Mouse (Mus musculus): Measurements from ENCODE around the gene Olfr1346. TPM values are rescaled to one million over a fixed set of nuclear protein-coding genes. Genes with fewer than 3 reads are reported as not detected.

The Olfr1346 gene
- polyA plus RNA-seq, 1 experiment from 2014 or later = not detected

DNA sequence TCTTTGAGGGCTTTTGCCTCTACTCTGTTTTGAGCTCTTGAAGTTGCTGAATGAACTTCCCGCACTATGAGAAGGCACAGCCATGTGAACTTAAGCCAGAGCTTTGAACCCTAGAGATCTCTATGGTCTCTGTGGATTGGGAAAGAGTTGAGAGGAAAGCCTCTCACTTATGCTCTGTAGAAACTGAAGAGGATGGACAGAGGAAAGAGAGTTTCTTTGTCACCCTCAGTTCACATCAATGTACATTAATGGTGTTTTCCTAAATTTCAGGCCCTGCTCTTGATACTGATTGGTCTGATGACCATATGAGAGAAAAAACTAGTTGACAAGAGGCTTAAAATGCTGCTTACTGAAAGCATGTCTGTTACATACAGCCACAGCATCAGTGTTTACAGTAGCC is 41.7 kb downstream of the Olfr1346 start, which contains the start of gene Olfr1348:
Gene Olfr1348 (minus strand): TSS at position 101 of the 400 bp plus-strand sequence.
- no peaks in the 10 kb centered on the region for H3K4me1 ChIP-seq (replicated peaks)
- WGBS = 89% methylated on average over 1 of the region's 1 CpGs
- no peak for ATAC-seq (replicated peaks; ENCODE audit: insufficient number of reproducible peaks, insufficient read depth, low FRiP score, low read depth)
- peaks cover 2% of the 10 kb centered on the region; the same call in 1 of the 2 replicates for H3K9me3 ChIP-seq (replicated peaks)
- no peaks in the 10 kb centered on the region for H3K27me3 ChIP-seq
- H3K27ac ChIP-seq = no peak within 1 kb of the TSS
- no peak within 1 kb of the TSS for H3K4me3 ChIP-seq
- H3K4me2 ChIP-seq = no peak within 1 kb of the TSS
- H3K9ac ChIP-seq = no peak within 1 kb of the TSS
- H3K36me3 ChIP-seq = no peaks in the 10 kb centered on the region

DNA sequence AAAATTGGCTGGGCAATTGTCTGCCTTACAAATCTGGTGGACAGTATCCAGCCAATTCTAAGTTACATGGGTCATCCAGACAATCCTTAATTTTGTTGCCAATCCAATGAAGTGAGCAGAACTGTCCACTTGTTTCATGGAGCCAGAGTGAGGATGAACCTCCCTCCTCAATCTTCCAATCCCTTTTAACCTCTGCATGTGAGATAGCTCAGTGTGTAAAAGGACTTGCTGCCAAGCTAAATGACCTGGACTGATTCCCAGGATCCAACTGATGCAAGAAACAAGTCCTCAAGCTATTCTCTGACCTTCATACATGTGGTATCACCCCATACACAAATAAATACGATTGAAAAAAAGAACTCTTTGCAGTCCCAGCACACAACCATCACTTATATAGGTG is 54.8 kb downstream of the Olfr1346 start:
- H3K36me3 ChIP-seq = no peaks in the 10 kb centered on the region
- no peak overlapping the region for H3K27ac ChIP-seq
- H3K27me3 ChIP-seq = no peaks in the 10 kb centered on the region
- no peak overlapping the region for H3K9ac ChIP-seq
- WGBS = 17% methylated on average over 1 of the region's 1 CpGs
- H3K4me3 ChIP-seq = no peak overlapping the region
- H3K4me2 ChIP-seq = no peak overlapping the region
- no peaks in the 10 kb centered on the region for H3K4me1 ChIP-seq (replicated peaks)
- no peaks in the 10 kb centered on the region; the same call in 1 of the 2 replicates for H3K9me3 ChIP-seq (replicated peaks)
- no peak for ATAC-seq (replicated peaks; ENCODE audit: insufficient number of reproducible peaks, insufficient read depth, low FRiP score, low read depth)

DNA sequence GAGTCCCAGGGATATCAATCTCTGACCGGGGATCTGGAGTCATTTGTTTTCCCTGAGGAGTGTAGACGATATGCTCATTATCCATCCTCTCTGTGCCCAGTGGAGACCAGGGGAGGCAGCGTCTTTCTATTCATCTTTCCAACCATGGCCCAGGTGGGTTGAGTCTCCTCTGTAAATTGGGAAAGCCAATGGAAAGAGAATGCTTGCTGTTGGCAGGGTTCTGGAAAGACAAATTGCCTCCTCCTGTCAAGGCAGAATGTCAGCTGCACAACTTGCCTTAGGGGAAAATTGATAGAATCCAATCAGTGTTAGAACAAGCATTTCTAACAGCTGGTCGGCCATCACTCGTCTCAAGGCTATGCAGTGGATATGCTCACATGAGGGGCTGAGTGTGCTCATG is 55.9 kb downstream of the Olfr1346 start, which contains the start of gene Olfr1349:
Gene Olfr1349 (minus strand): TSS at position 101 of the 400 bp plus-strand sequence.
- no peaks in the 10 kb centered on the region for H3K27me3 ChIP-seq
- H3K27ac ChIP-seq = no peak within 1 kb of the TSS
- ATAC-seq (replicated peaks; ENCODE audit: insufficient number of reproducible peaks, insufficient read depth, low FRiP score, low read depth) = no peak
- H3K9me3 ChIP-seq (replicated peaks) = no peaks in the 10 kb centered on the region; the same call in 1 of the 2 replicates
- no peak within 1 kb of the TSS for H3K4me2 ChIP-seq
- H3K36me3 ChIP-seq = no peaks in the 10 kb centered on the region
- 68% methylated on average over 5 of the region's 5 CpGs for WGBS
- H3K4me1 ChIP-seq (replicated peaks) = no peaks in the 10 kb centered on the region
- no peak within 1 kb of the TSS for H3K9ac ChIP-seq
- H3K4me3 ChIP-seq = no peak within 1 kb of the TSS

DNA sequence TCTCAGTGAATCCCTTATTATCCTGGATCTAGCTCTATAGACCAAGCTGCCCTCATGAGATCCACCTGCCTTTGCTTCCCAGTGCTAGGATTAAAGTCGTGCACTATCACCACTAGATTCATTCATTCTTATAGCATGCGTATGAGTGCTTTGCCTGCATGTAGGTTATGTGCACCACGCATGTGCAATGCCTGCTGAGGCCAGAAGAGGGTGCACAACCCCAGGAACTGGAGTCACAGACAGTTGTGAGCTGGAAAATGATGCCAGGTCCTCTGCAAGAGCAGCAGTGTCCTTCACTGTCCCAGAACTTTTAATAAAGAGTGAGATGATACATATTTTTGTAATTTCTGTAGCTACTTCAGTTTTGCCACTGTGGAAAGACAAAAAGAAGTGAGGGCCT is 58.1 kb downstream of the Olfr1346 start:
- Histone ChIP-seq H3K27ac (no peak overlapping the region), H3K9me3 (replicated peaks) (no peaks in the 10 kb centered on the region; the same call in 1 of the 2 replicates), H3K4me1 (replicated peaks) (no peaks in the 10 kb centered on the region), H3K27me3 (no peaks in the 10 kb centered on the region), H3K36me3 (no peaks in the 10 kb centered on the region), H3K9ac (no peak overlapping the region), H3K4me2 (no peak overlapping the region), H3K4me3 (no peak overlapping the region)
- ATAC-seq (replicated peaks; ENCODE audit: insufficient number of reproducible peaks, insufficient read depth, low FRiP score, low read depth) = no peak
- WGBS = 49% methylated on average over 3 of the region's 3 CpGs

DNA sequence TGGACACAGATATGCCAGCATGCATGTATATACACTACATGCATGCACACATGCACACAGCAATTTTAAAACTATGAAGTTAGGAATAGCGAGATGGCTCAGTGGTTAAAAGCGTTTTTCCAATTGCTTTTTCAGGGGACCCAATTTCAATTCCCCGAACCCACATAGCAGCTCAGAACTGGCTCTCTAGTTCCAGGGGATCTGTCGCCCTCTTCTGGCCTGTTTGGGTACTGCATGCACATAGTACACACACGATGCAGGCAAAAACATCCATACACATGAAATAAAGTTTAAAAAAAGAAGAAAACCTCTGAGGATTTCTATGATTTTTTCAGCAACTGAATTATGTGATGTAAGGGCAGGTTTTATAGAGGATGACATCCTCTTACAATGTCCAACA is 59.2 kb downstream of the Olfr1346 start:
- Histone ChIP-seq H3K4me1 (replicated peaks) (no peaks in the 10 kb centered on the region), H3K9me3 (replicated peaks) (no peaks in the 10 kb centered on the region; the same call in 1 of the 2 replicates), H3K4me2 (no peak overlapping the region), H3K27ac (no peak overlapping the region), H3K36me3 (no peaks in the 10 kb centered on the region), H3K27me3 (no peaks in the 10 kb centered on the region), H3K4me3 (no peak overlapping the region), H3K9ac (no peak overlapping the region)
- 60% methylated on average over 5 of the region's 5 CpGs for WGBS
- no peak for ATAC-seq (replicated peaks; ENCODE audit: insufficient number of reproducible peaks, insufficient read depth, low FRiP score, low read depth)

Other genes starting within 250 kb of the Olfr1346 start
- gene Zscan5b, start 244.8 kb upstream of the Olfr1346 start, polyA plus RNA-seq (2015; fragmentation: Nextera tagmentation; extraction: Ambion mirVana) = not detected in 2 replicates
- gene Epp13, start 214.4 kb upstream of the Olfr1346 start, polyA plus RNA-seq (2015; fragmentation: Nextera tagmentation; extraction: Ambion mirVana) = not detected in 2 replicates
- 3.9 and 4.1 TPM in 2 replicates for gene Zfp667, start 180.5 kb upstream of the Olfr1346 start, polyA plus RNA-seq (2015; fragmentation: Nextera tagmentation; extraction: Ambion mirVana)
- gene Zfp583, start 135.8 kb upstream of the Olfr1346 start, polyA plus RNA-seq (2015; fragmentation: Nextera tagmentation; extraction: Ambion mirVana) = 3.6 and 4.4 TPM in 2 replicates
- 0.73 and 1.3 TPM in 2 replicates for gene Gm3854, start 123.3 kb upstream of the Olfr1346 start, polyA plus RNA-seq (2015; fragmentation: Nextera tagmentation; extraction: Ambion mirVana)
- 1.1 and 1.3 TPM in 2 replicates for gene Zfp78, start 103.8 kb upstream of the Olfr1346 start, polyA plus RNA-seq (2015; fragmentation: Nextera tagmentation; extraction: Ambion mirVana)
- 8.0 and 8.8 TPM in 2 replicates for gene Zfp28, start 83.8 kb upstream of the Olfr1346 start, polyA plus RNA-seq (2015; fragmentation: Nextera tagmentation; extraction: Ambion mirVana)
- 0.28 TPM in 1 of 2 replicates, not detected in the other for gene Smim17, start 68.4 kb upstream of the Olfr1346 start, polyA plus RNA-seq (2015; fragmentation: Nextera tagmentation; extraction: Ambion mirVana)
- gene Gm20715, start 56.8 kb upstream of the Olfr1346 start, polyA plus RNA-seq (2015; fragmentation: Nextera tagmentation; extraction: Ambion mirVana) = not detected in 2 replicates
- gene Olfr1344, start 28.4 kb upstream of the Olfr1346 start, polyA plus RNA-seq (2015; fragmentation: Nextera tagmentation; extraction: Ambion mirVana) = not detected in 2 replicates
- not detected in 2 replicates for gene Olfr1336, start 10.9 kb upstream of the Olfr1346 start, polyA plus RNA-seq (2015; fragmentation: Nextera tagmentation; extraction: Ambion mirVana)
- not detected in 2 replicates for gene Olfr5, start 19.8 kb downstream of the Olfr1346 start, polyA plus RNA-seq (2015; fragmentation: Nextera tagmentation; extraction: Ambion mirVana)
- not detected in 2 replicates for gene Olfr1347, start 32.7 kb downstream of the Olfr1346 start, polyA plus RNA-seq (2015; fragmentation: Nextera tagmentation; extraction: Ambion mirVana)
- not detected in 2 replicates for gene Olfr1348, start 41.6 kb downstream of the Olfr1346 start, polyA plus RNA-seq (2015; fragmentation: Nextera tagmentation; extraction: Ambion mirVana)
- gene Olfr1349, start 55.8 kb downstream of the Olfr1346 start, polyA plus RNA-seq (2015; fragmentation: Nextera tagmentation; extraction: Ambion mirVana) = not detected in 2 replicates
- not detected in 2 replicates for gene Olfr1350, start 97.7 kb downstream of the Olfr1346 start, polyA plus RNA-seq (2015; fragmentation: Nextera tagmentation; extraction: Ambion mirVana)
- 5.8 and 10.4 TPM in 2 replicates for gene Zim1, start 229.3 kb downstream of the Olfr1346 start, polyA plus RNA-seq (2015; fragmentation: Nextera tagmentation; extraction: Ambion mirVana)